In genomic region chr8:121675701-121676100, GRCm38 (mm10) we compare ENCODE assay signal across 8 mouse cellular contexts. TPM values are rescaled to one million over a fixed set of nuclear protein-coding genes. Genes with fewer than 3 reads are reported as not detected.
A peak's percentile ranks its signal among the peaks of the same experiment; 100 is the strongest.
DNase-seq lines count a peak whose midpoint lies in the region; ATAC-seq and TF ChIP-seq lines count a peak whose summit lies in the region.

No protein-coding gene starts in this region.

- no peaks in the 10 kb centered on the region for H3K79me2 ChIP-seq in heart, adult 2 months (replicated peaks; ENCODE audit: control insufficient read depth, insufficient read depth, low read length)

- 0 out of 2 replicates have a peak, but pooled peaks cover 2% of the 10 kb centered on the region for H3K4me1 ChIP-seq in heart, adult 2 months (ENCODE audit: control insufficient read depth, insufficient read depth, low read length)
- H3K4me1 ChIP-seq in lung, embryonic 14.5 days (ENCODE audit: insufficient read depth) = peaks cover 3% of the 10 kb centered on the region; the same call in 1 of the 2 replicates

- intact Hi-C loops in heart, adult 2 months (cut with DNase I) = no loop called here

- WGBS in heart, adult 2 months = 41% methylated on average over 20 of the region's 20 CpGs
- WGBS in lung, embryonic 14.5 days = 31% methylated on average over 20 of the region's 20 CpGs

- H3K27ac ChIP-seq in heart, adult 2 months = no peak overlapping the region; the same call in 1 of the 2 replicates
- H3K27ac ChIP-seq in lung, embryonic 14.5 days (ENCODE audit: low read depth) = no peak overlapping the region

- no peak overlapping the region for H3K4me3 ChIP-seq in heart, adult 2 months
- H3K4me3 ChIP-seq in lung, embryonic 14.5 days (ENCODE audit: low read depth, low read length) = no peak overlapping the region

- no peak for ATAC-seq in lung, embryonic 14.5 days (ENCODE audit: insufficient read depth)
- ATAC-seq in frontal cortex, adult (ENCODE audit: low TSS enrichment) = no peak
- ATAC-seq in erythroblast, adult 5-6 weeks (replicated peaks; ENCODE audit: low FRiP score, poor library complexity, severe bottlenecking) = no peak
- ATAC-seq in inflammation-experienced regulatory T-cells, adult 6 months = no peak

- TF ChIP-seq POLR2A in heart, adult 2 months (IDR thresholded peaks at IDR 0.05; ENCODE audit: insufficient read depth, low read depth, low read length) = no peak

- TF ChIP-seq EP300 in heart, adult 2 months (IDR thresholded peaks at IDR 0.05; ENCODE audit: insufficient read depth, low read depth, low read length) = no peak

- H3K27me3 ChIP-seq in heart, adult 2 months (ENCODE audit: control insufficient read depth, insufficient read depth, low read length) = no peaks in the 10 kb centered on the region
- no peaks in the 10 kb centered on the region for H3K27me3 ChIP-seq in lung, embryonic 14.5 days (ENCODE audit: insufficient read depth, low read length)

- no peaks in the 10 kb centered on the region for H3K36me3 ChIP-seq in heart, adult 2 months (ENCODE audit: control insufficient read depth, insufficient read depth, low read length)
- no peaks in the 10 kb centered on the region for H3K36me3 ChIP-seq in lung, embryonic 14.5 days (ENCODE audit: insufficient read depth)

- H3K9ac ChIP-seq in heart, adult 2 months (ENCODE audit: low read depth, low read length) = no peak overlapping the region
- no peak overlapping the region for H3K9ac ChIP-seq in lung, embryonic 14.5 days

- peak overlapping the region; percentile 32 for H3K4me2 ChIP-seq in lung, embryonic 14.5 days

- H3K9me3 ChIP-seq in lung, embryonic 14.5 days (ENCODE audit: low read depth, low read length) = no peaks in the 10 kb centered on the region

- TF ChIP-seq CTCF in heart, adult 2 months (IDR thresholded peaks at IDR 0.05) = no peak
- no peak for TF ChIP-seq CTCF in lung, embryonic 14.5 days (IDR thresholded peaks at IDR 0.05; ENCODE audit: low read depth)

- peak; percentile 56 to 61 for DNase-seq in heart, adult 2 months
- DNase-seq in heart, adult 8-10 months (ENCODE audit: low spot score) = no peak
- peak; percentile 53 for DNase-seq in ES-CJ7 (ENCODE audit: low read depth, low spot score)
- DNase-seq in gastrocnemius, adult 8-10 months (ENCODE audit: low spot score in 2 of 2) = peak; percentile 68 to 84
- DNase-seq in lung, embryonic 14.5 days = peak; percentile 58

RNA-seq across cellular contexts. Expression of gene Zcchc14, which starts 23.0 kb away (rescaled TPM):
- 10 to 100 TPM; 28.5 to 30.0 TPM for total RNA-seq in heart, adult 2 months (2021)
- 17.6 and 22.1 TPM in 2 replicates for polyA plus RNA-seq in heart, adult 2 months (2012; rRNA removed)
- total RNA-seq in heart, adult 8-10 months (2022) = 10 to 100 TPM; 23.7 to 30.9 (median 26.2) TPM
- 10 to 100 TPM; 14.2 to 19.2 (median 15.7) TPM for total RNA-seq in gastrocnemius, adult 8-10 months (2022)
- 23.0 and 25.0 TPM in 2 replicates for polyA plus RNA-seq in lung, embryonic 14.5 days (2014; fragmentation: Nextera tagmentation; extraction: Ambion mirVana)
- total RNA-seq in erythroblast, adult 5-6 weeks (2015; ENCODE audit: low replicate concordance) = not detected in 2 replicates
- total RNA-seq in erythroblast, adult 5-6 weeks (2017; ENCODE audit: low replicate concordance) = 0.14 TPM in 1 of 2 replicates, not detected in the other
- polyA plus RNA-seq in inflammation-experienced regulatory T-cells, adult 6 months (2017; shearing (Covaris generic)) = 1 to 10 TPM in 1 of 3 experiments, under 1 TPM in 2; 0.09 to 1.0 (median 0.22) TPM

RNA-seq across cellular contexts. Expression of gene Jph3, which starts 53.7 kb away (rescaled TPM):
- total RNA-seq in heart, adult 2 months (2021) = under 1 TPM in 1 of 2 experiments, not detected in 1; 0.11 TPM
- 0.09 and 0.10 TPM in 2 replicates for polyA plus RNA-seq in heart, adult 2 months (2012; rRNA removed)
- total RNA-seq in heart, adult 8-10 months (2022) = under 1 TPM in 1 of 4 experiments, not detected in 3; 0.16 TPM
- total RNA-seq in gastrocnemius, adult 8-10 months (2022) = not detected
- 0.22 and 0.42 TPM in 2 replicates for polyA plus RNA-seq in lung, embryonic 14.5 days (2014; fragmentation: Nextera tagmentation; extraction: Ambion mirVana)
- total RNA-seq in erythroblast, adult 5-6 weeks (2015; ENCODE audit: low replicate concordance) = not detected in 2 replicates
- total RNA-seq in erythroblast, adult 5-6 weeks (2017; ENCODE audit: low replicate concordance) = not detected in 2 replicates
- not detected for polyA plus RNA-seq in inflammation-experienced regulatory T-cells, adult 6 months (2017; shearing (Covaris generic))

Comparison
In these comparisons a context has a peak if more than half of its experiments do, and no peak if none do; other contexts are left out.
1. RNA of gene Zcchc14, which starts 23.0 kb away (total RNA-seq): 28.5 to 30.0 TPM in heart, adult 2 months, 23.7 to 30.9 TPM in heart, adult 8-10 months and 14.2 to 19.2 TPM in gastrocnemius, adult 8-10 months; 0.14 TPM in erythroblast, adult 5-6 weeks; every median in the first group is over 10 times any median in the second.